13 mouse cellular contexts compared by ENCODE assay signal in genomic region chr16:29541261-29541683, GRCm38 (mm10). TPM values are rescaled to one million over a fixed set of nuclear protein-coding genes. Genes with fewer than 3 reads are reported as not detected.
DNase-seq lines count a peak whose midpoint lies in the region; ATAC-seq and TF ChIP-seq lines count a peak whose summit lies in the region.
"Had no signal": no experiment of that assay in that cellular context is flagged by ENCODE, and none has a peak within 500 bp of the region (broad histone marks: within the 10 kb centered on the region; RNA-seq: fewer than 3 reads in every experiment).

No protein-coding gene starts in this region.

- peak; percentile 14 to 18 for DNase-seq in frontal cortex, postnatal 36 days (ENCODE audit: low spot score in 2 of 2)
- DNase-seq in frontal cortex, postnatal 10 days (ENCODE audit: low spot score in 2 of 2): no peak
- peak; percentile 72 for DNase-seq in kidney, postnatal 14 days
- peak; percentile 44 for DNase-seq in lung, postnatal 36 days
- no peak for DNase-seq in gastrocnemius, adult 2 months
- DNase-seq: adrenal gland, adult 8-10 months had no signal

- H3K4me1 ChIP-seq in cortical plate, adult 2 months (ENCODE audit: control insufficient read depth, insufficient read depth, low read length): no peaks in the 10 kb centered on the region
- H3K4me1 ChIP-seq: embryonic facial prominence, embryonic 15.5 days had no signal

- peak overlapping the region; percentile 1; the same call in 1 of the 2 replicates for H3K4me3 ChIP-seq in cortical plate, adult 2 months (ENCODE audit: insufficient read depth, low read length)
- no peak overlapping the region for H3K4me3 ChIP-seq in gastrocnemius, adult 2 months
- H3K4me3 ChIP-seq: embryonic facial prominence, embryonic 15.5 days had no signal

- ATAC-seq in granulocyte monocyte progenitor cell, adult 5-6 weeks (replicated peaks; ENCODE audit: poor library complexity, severe bottlenecking): no peak
- no peak for ATAC-seq in megakaryocyte-erythroid progenitor cell, adult 5-6 weeks (replicated peaks; ENCODE audit: low FRiP score, low TSS enrichment, poor library complexity, severe bottlenecking)

- no peak for TF ChIP-seq POLR2A in cortical plate, adult 2 months (IDR thresholded peaks at IDR 0.05; ENCODE audit: extremely low read depth, insufficient read depth, low read length)

- no peak overlapping the region for H3K27ac ChIP-seq in cortical plate, adult 2 months (ENCODE audit: insufficient read depth, low read length)
- no peak overlapping the region for H3K27ac ChIP-seq in gastrocnemius, adult 2 months
- H3K27ac ChIP-seq: embryonic facial prominence, embryonic 15.5 days; hindbrain, embryonic 14.5 days had no signal

- intact Hi-C loops in gastrocnemius, adult 2 months (cut with DNase I): no loop called here

- TF ChIP-seq CTCF in cortical plate, adult 2 months (IDR thresholded peaks at IDR 0.05; ENCODE audit: extremely low read depth, insufficient read depth, low read length): no peak
- no peak for TF ChIP-seq CTCF in gastrocnemius, adult 2 months (IDR thresholded peaks at IDR 0.05)

RNA-seq across cellular contexts. Expression of gene Atp13a4, which starts 3.4 kb away (rescaled TPM):
- 15.6 and 17.9 TPM in 2 replicates for polyA plus RNA-seq in cortical plate, adult 2 months (2012; rRNA removed)
- not detected in 2 replicates for total RNA-seq in granulocyte monocyte progenitor cell, adult 5-6 weeks (2014; fragmentation: Nextera tagmentation)
- not detected in 2 replicates for total RNA-seq in granulocyte monocyte progenitor cell, adult 5-6 weeks (2017)
- total RNA-seq in gastrocnemius, adult 2 months (2021): not detected
- not detected in 2 replicates for total RNA-seq in megakaryocyte-erythroid progenitor cell, adult 5-6 weeks (2014; fragmentation: Nextera tagmentation)
- total RNA-seq in megakaryocyte-erythroid progenitor cell, adult 5-6 weeks (2017): not detected in 2 replicates
- total RNA-seq: adrenal gland, adult 8-10 months; neutrophil, adult 5-6 weeks had no signal
- polyA plus RNA-seq: liver, embryonic 16.5 days had no signal

RNA-seq across cellular contexts. Expression of gene Opa1, which starts 37.9 kb away (rescaled TPM):
- 52.2 and 52.6 TPM in 2 replicates for polyA plus RNA-seq in cortical plate, adult 2 months (2012; rRNA removed)
- total RNA-seq in granulocyte monocyte progenitor cell, adult 5-6 weeks (2014; fragmentation: Nextera tagmentation): 35.6 and 35.8 TPM in 2 replicates
- 75.5 and 83.8 TPM in 2 replicates for total RNA-seq in granulocyte monocyte progenitor cell, adult 5-6 weeks (2017)
- 100 to 1,000 TPM in 1 of 2 experiments, 10 to 100 TPM in 1; 77.8 to 104 TPM for total RNA-seq in gastrocnemius, adult 2 months (2021)
- 54.8 and 58.0 TPM in 2 replicates for total RNA-seq in megakaryocyte-erythroid progenitor cell, adult 5-6 weeks (2014; fragmentation: Nextera tagmentation)
- total RNA-seq in megakaryocyte-erythroid progenitor cell, adult 5-6 weeks (2017): 92.9 and 118 TPM in 2 replicates

Comparison
In these comparisons a context has a peak if more than half of its experiments do, and no peak if none do; other contexts are left out.
1. DNase-seq: peak in frontal cortex, postnatal 36 days (2 of 2), kidney, postnatal 14 days (single experiment) and lung, postnatal 36 days (single experiment); none in frontal cortex, postnatal 10 days (0 of 2) and gastrocnemius, adult 2 months (single experiment).